Comparison of ENCODE assay signal across 8 mouse cellular contexts in genomic region chr10:126984189-126985004, GRCm38 (mm10). TPM values are rescaled to one million over a fixed set of nuclear protein-coding genes. Genes with fewer than 3 reads are reported as not detected.
DNase-seq lines count a peak whose midpoint lies in the region; ATAC-seq and TF ChIP-seq lines count a peak whose summit lies in the region.

No protein-coding gene starts in this region.

- DNase-seq in limb, embryonic 10.5 days (ENCODE audit: low spot score): no peak
- no peak for DNase-seq in urinary bladder, adult 2 months (ENCODE audit: low spot score)

- H3K27ac ChIP-seq in limb, embryonic 12.5 days: peak overlapping the region; percentile 32; the same call in 1 of the 2 replicates
- H3K27ac ChIP-seq in limb, embryonic 10.5 days: no peak overlapping the region
- H3K27ac ChIP-seq in brown adipose tissue, adult 24 weeks (replicated peaks; ENCODE audit: low read depth, low read length): peak overlapping the region; percentile 24
- peak overlapping the region; percentile 62 for H3K27ac ChIP-seq in forebrain, embryonic 16.5 days (ENCODE audit: low read length)
- H3K27ac ChIP-seq in intestine, postnatal 0 days (ENCODE audit: low read depth, low read length): peak overlapping the region; percentile 31
- peak overlapping the region; percentile 31; the same call in 1 of the 2 replicates for H3K27ac ChIP-seq in midbrain, embryonic 15.5 days

- no peak for TF ChIP-seq CTCF in intestine, postnatal 0 days (IDR thresholded peaks at IDR 0.05; ENCODE audit: low read depth)

- H3K4me2 ChIP-seq in limb, embryonic 12.5 days: peak overlapping the region; percentile 98
- H3K4me2 ChIP-seq in forebrain, embryonic 16.5 days (ENCODE audit: low read length): 0 out of 2 replicates have a peak overlapping the region, but pooled peaks have one; percentile 3
- peak overlapping the region; percentile 73 for H3K4me2 ChIP-seq in intestine, postnatal 0 days (replicated peaks; ENCODE audit: low read depth)
- peak overlapping the region; percentile 8; the same call in 1 of the 2 replicates for H3K4me2 ChIP-seq in midbrain, embryonic 15.5 days

- H3K9me3 ChIP-seq in limb, embryonic 12.5 days: no peaks in the 10 kb centered on the region
- H3K9me3 ChIP-seq in limb, embryonic 10.5 days (replicated peaks): no peaks in the 10 kb centered on the region
- no peaks in the 10 kb centered on the region for H3K9me3 ChIP-seq in forebrain, embryonic 16.5 days (ENCODE audit: control insufficient read depth, low read length)
- H3K9me3 ChIP-seq in intestine, postnatal 0 days (ENCODE audit: control insufficient read depth): no peaks in the 10 kb centered on the region
- no peaks in the 10 kb centered on the region for H3K9me3 ChIP-seq in midbrain, embryonic 15.5 days

- H3K36me3 ChIP-seq in limb, embryonic 12.5 days: peaks cover 39% of the 10 kb centered on the region
- H3K36me3 ChIP-seq in limb, embryonic 10.5 days: peaks cover 46% of the 10 kb centered on the region
- H3K36me3 ChIP-seq in forebrain, embryonic 16.5 days (ENCODE audit: control insufficient read depth, insufficient read depth): no peaks in the 10 kb centered on the region
- 0 out of 2 replicates have a peak, but pooled peaks cover 3% of the 10 kb centered on the region for H3K36me3 ChIP-seq in intestine, postnatal 0 days (ENCODE audit: control insufficient read depth, insufficient read depth)
- no peaks in the 10 kb centered on the region for H3K36me3 ChIP-seq in midbrain, embryonic 15.5 days (replicated peaks)

- no peaks in the 10 kb centered on the region for H3K27me3 ChIP-seq in limb, embryonic 12.5 days
- no peaks in the 10 kb centered on the region for H3K27me3 ChIP-seq in limb, embryonic 10.5 days (ENCODE audit: low read depth, poor library complexity, severe bottlenecking)
- no peaks in the 10 kb centered on the region for H3K27me3 ChIP-seq in forebrain, embryonic 16.5 days (replicated peaks; ENCODE audit: control insufficient read depth, insufficient read depth, low read length)
- H3K27me3 ChIP-seq in intestine, postnatal 0 days (replicated peaks; ENCODE audit: control insufficient read depth, insufficient read depth, low read length): no peaks in the 10 kb centered on the region
- H3K27me3 ChIP-seq in midbrain, embryonic 15.5 days (replicated peaks): no peaks in the 10 kb centered on the region

- ATAC-seq in limb, embryonic 12.5 days (ENCODE audit: insufficient number of reproducible peaks, insufficient read depth, low FRiP score, low TSS enrichment, low read depth): no peak
- no peak for ATAC-seq in forebrain, embryonic 16.5 days
- ATAC-seq in intestine, postnatal 0 days: no peak
- no peak for ATAC-seq in midbrain, embryonic 15.5 days (replicated peaks)
- no peak for ATAC-seq in megakaryocyte-erythroid progenitor cell, adult 5-6 weeks (replicated peaks; ENCODE audit: low FRiP score, low TSS enrichment, poor library complexity, severe bottlenecking)

- H3K4me3 ChIP-seq in limb, embryonic 12.5 days (replicated peaks): 0 out of 2 replicates have a peak overlapping the region, but pooled peaks have one; percentile 2
- H3K4me3 ChIP-seq in limb, embryonic 10.5 days: no peak overlapping the region
- peak overlapping the region; percentile 43 for H3K4me3 ChIP-seq in brown adipose tissue, adult 24 weeks (ENCODE audit: insufficient read depth, low read depth, low read length)
- H3K4me3 ChIP-seq in forebrain, embryonic 16.5 days (replicated peaks; ENCODE audit: low read length): no peak overlapping the region
- no peak overlapping the region for H3K4me3 ChIP-seq in intestine, postnatal 0 days (ENCODE audit: low read depth, low read length)
- H3K4me3 ChIP-seq in midbrain, embryonic 15.5 days: no peak overlapping the region

- H3K4me1 ChIP-seq in limb, embryonic 12.5 days (replicated peaks): peaks cover 92% of the 10 kb centered on the region
- H3K4me1 ChIP-seq in limb, embryonic 10.5 days: peaks cover 83% of the 10 kb centered on the region
- H3K4me1 ChIP-seq in brown adipose tissue, adult 24 weeks (ENCODE audit: control insufficient read depth, insufficient read depth, insufficient read length, low read length): peaks cover 65% of the 10 kb centered on the region
- peaks cover 74% of the 10 kb centered on the region for H3K4me1 ChIP-seq in forebrain, embryonic 16.5 days (replicated peaks; ENCODE audit: control insufficient read depth, insufficient read depth, low read length)
- H3K4me1 ChIP-seq in intestine, postnatal 0 days (replicated peaks; ENCODE audit: control insufficient read depth, insufficient read depth, low read length): peaks cover 38% of the 10 kb centered on the region
- peaks cover 85% of the 10 kb centered on the region for H3K4me1 ChIP-seq in midbrain, embryonic 15.5 days

- 55% methylated on average over 5 of the region's 5 CpGs for WGBS in limb, embryonic 12.5 days
- WGBS in limb, embryonic 10.5 days: 83% methylated on average over 5 of the region's 5 CpGs
- 14% methylated on average over 5 of the region's 5 CpGs for WGBS in forebrain, embryonic 16.5 days
- WGBS in intestine, postnatal 0 days: 22% methylated on average over 5 of the region's 5 CpGs
- 21% methylated on average over 5 of the region's 5 CpGs for WGBS in midbrain, embryonic 15.5 days

- 0 out of 2 replicates have a peak overlapping the region, but pooled peaks have one; percentile 4 for H3K9ac ChIP-seq in limb, embryonic 12.5 days (replicated peaks)
- no peak overlapping the region for H3K9ac ChIP-seq in forebrain, embryonic 16.5 days (replicated peaks; ENCODE audit: low read depth, low read length)
- H3K9ac ChIP-seq in intestine, postnatal 0 days (ENCODE audit: low read depth, low read length): no peak overlapping the region
- H3K9ac ChIP-seq in midbrain, embryonic 15.5 days: no peak overlapping the region

RNA-seq across cellular contexts. Expression of gene Ctdsp2, which starts 5.9 kb away (rescaled TPM):
- 74.6 and 89.2 TPM in 2 replicates for polyA plus RNA-seq in limb, embryonic 12.5 days (2016; fragmentation: Nextera tagmentation; extraction: Ambion mirVana)
- 45.9 and 59.0 TPM in 2 replicates for polyA plus RNA-seq in limb, embryonic 10.5 days (2016; fragmentation: Nextera tagmentation; extraction: Ambion mirVana)
- polyA plus RNA-seq in brown adipose tissue, adult 24 weeks (2012; ENCODE audit: insufficient read depth, insufficient read length, missing spikeins): 42.7 and 48.6 TPM in 2 replicates
- 22.9 and 27.6 TPM in 2 replicates for polyA plus RNA-seq in forebrain, embryonic 16.5 days (2015; fragmentation: Nextera tagmentation; extraction: Ambion mirVana)
- 43.1 and 46.7 TPM in 2 replicates for polyA plus RNA-seq in intestine, postnatal 0 days (2015; fragmentation: Nextera tagmentation; extraction: Ambion mirVana)
- 16.5 and 18.6 TPM in 2 replicates for polyA plus RNA-seq in midbrain, embryonic 15.5 days (2015; fragmentation: Nextera tagmentation; extraction: Ambion mirVana)
- polyA plus RNA-seq in urinary bladder, adult 2 months (2012; rRNA removed): 146 and 191 TPM in 2 replicates
- total RNA-seq in megakaryocyte-erythroid progenitor cell, adult 5-6 weeks (2014; fragmentation: Nextera tagmentation): 54.7 and 56.7 TPM in 2 replicates
- 18.3 and 24.7 TPM in 2 replicates for total RNA-seq in megakaryocyte-erythroid progenitor cell, adult 5-6 weeks (2017)

RNA-seq across cellular contexts. Expression of gene Avil, which starts 16.1 kb away (rescaled TPM):
- polyA plus RNA-seq in limb, embryonic 12.5 days (2016; fragmentation: Nextera tagmentation; extraction: Ambion mirVana): 0.15 and 1.1 TPM in 2 replicates
- 0.05 and 0.06 TPM in 2 replicates for polyA plus RNA-seq in limb, embryonic 10.5 days (2016; fragmentation: Nextera tagmentation; extraction: Ambion mirVana)
- polyA plus RNA-seq in brown adipose tissue, adult 24 weeks (2012; ENCODE audit: insufficient read depth, insufficient read length, missing spikeins): not detected in 2 replicates
- 0.15 and 0.40 TPM in 2 replicates for polyA plus RNA-seq in forebrain, embryonic 16.5 days (2015; fragmentation: Nextera tagmentation; extraction: Ambion mirVana)
- polyA plus RNA-seq in intestine, postnatal 0 days (2015; fragmentation: Nextera tagmentation; extraction: Ambion mirVana): 0.20 and 0.52 TPM in 2 replicates
- 2.2 and 3.2 TPM in 2 replicates for polyA plus RNA-seq in midbrain, embryonic 15.5 days (2015; fragmentation: Nextera tagmentation; extraction: Ambion mirVana)
- polyA plus RNA-seq in urinary bladder, adult 2 months (2012; rRNA removed): 0.28 and 0.53 TPM in 2 replicates
- not detected in 2 replicates for total RNA-seq in megakaryocyte-erythroid progenitor cell, adult 5-6 weeks (2014; fragmentation: Nextera tagmentation)
- total RNA-seq in megakaryocyte-erythroid progenitor cell, adult 5-6 weeks (2017): 0.38 TPM in 1 of 2 replicates, not detected in the other

RNA-seq across cellular contexts. Expression of gene Tsfm, which starts 46.2 kb away (rescaled TPM):
- 85.2 and 99.1 TPM in 2 replicates for polyA plus RNA-seq in limb, embryonic 12.5 days (2016; fragmentation: Nextera tagmentation; extraction: Ambion mirVana)
- polyA plus RNA-seq in limb, embryonic 10.5 days (2016; fragmentation: Nextera tagmentation; extraction: Ambion mirVana): 109 and 114 TPM in 2 replicates
- 67.3 and 73.2 TPM in 2 replicates for polyA plus RNA-seq in brown adipose tissue, adult 24 weeks (2012; ENCODE audit: insufficient read depth, insufficient read length, missing spikeins)
- polyA plus RNA-seq in forebrain, embryonic 16.5 days (2015; fragmentation: Nextera tagmentation; extraction: Ambion mirVana): 60.8 and 66.0 TPM in 2 replicates
- 42.4 and 43.7 TPM in 2 replicates for polyA plus RNA-seq in intestine, postnatal 0 days (2015; fragmentation: Nextera tagmentation; extraction: Ambion mirVana)
- polyA plus RNA-seq in midbrain, embryonic 15.5 days (2015; fragmentation: Nextera tagmentation; extraction: Ambion mirVana): 57.3 and 62.7 TPM in 2 replicates
- 29.5 and 36.9 TPM in 2 replicates for polyA plus RNA-seq in urinary bladder, adult 2 months (2012; rRNA removed)
- 41.6 and 61.2 TPM in 2 replicates for total RNA-seq in megakaryocyte-erythroid progenitor cell, adult 5-6 weeks (2014; fragmentation: Nextera tagmentation)
- 55.5 and 63.3 TPM in 2 replicates for total RNA-seq in megakaryocyte-erythroid progenitor cell, adult 5-6 weeks (2017)

RNA-seq across cellular contexts. Expression of gene Mettl1, which starts 56.8 kb away (rescaled TPM):
- 52.5 and 53.7 TPM in 2 replicates for polyA plus RNA-seq in limb, embryonic 12.5 days (2016; fragmentation: Nextera tagmentation; extraction: Ambion mirVana)
- 60.2 and 64.6 TPM in 2 replicates for polyA plus RNA-seq in limb, embryonic 10.5 days (2016; fragmentation: Nextera tagmentation; extraction: Ambion mirVana)
- polyA plus RNA-seq in brown adipose tissue, adult 24 weeks (2012; ENCODE audit: insufficient read depth, insufficient read length, missing spikeins): 6.0 and 10.4 TPM in 2 replicates
- 20.1 and 23.0 TPM in 2 replicates for polyA plus RNA-seq in forebrain, embryonic 16.5 days (2015; fragmentation: Nextera tagmentation; extraction: Ambion mirVana)
- polyA plus RNA-seq in intestine, postnatal 0 days (2015; fragmentation: Nextera tagmentation; extraction: Ambion mirVana): 19.8 and 22.1 TPM in 2 replicates
- polyA plus RNA-seq in midbrain, embryonic 15.5 days (2015; fragmentation: Nextera tagmentation; extraction: Ambion mirVana): 20.5 and 21.7 TPM in 2 replicates
- 26.9 and 33.6 TPM in 2 replicates for polyA plus RNA-seq in urinary bladder, adult 2 months (2012; rRNA removed)
- total RNA-seq in megakaryocyte-erythroid progenitor cell, adult 5-6 weeks (2014; fragmentation: Nextera tagmentation): 54.1 and 55.2 TPM in 2 replicates
- 24.6 and 25.3 TPM in 2 replicates for total RNA-seq in megakaryocyte-erythroid progenitor cell, adult 5-6 weeks (2017)

RNA-seq across cellular contexts. Expression of gene Eef1akmt3, which starts 56.9 kb away (rescaled TPM):
- polyA plus RNA-seq in limb, embryonic 12.5 days (2016; fragmentation: Nextera tagmentation; extraction: Ambion mirVana): 0.50 TPM in 2 replicates
- 0.33 and 0.34 TPM in 2 replicates for polyA plus RNA-seq in limb, embryonic 10.5 days (2016; fragmentation: Nextera tagmentation; extraction: Ambion mirVana)
- polyA plus RNA-seq in brown adipose tissue, adult 24 weeks (2012; ENCODE audit: insufficient read depth, insufficient read length, missing spikeins): not detected in 2 replicates
- 0.11 and 0.18 TPM in 2 replicates for polyA plus RNA-seq in forebrain, embryonic 16.5 days (2015; fragmentation: Nextera tagmentation; extraction: Ambion mirVana)
- polyA plus RNA-seq in intestine, postnatal 0 days (2015; fragmentation: Nextera tagmentation; extraction: Ambion mirVana): 0.16 and 0.17 TPM in 2 replicates
- polyA plus RNA-seq in midbrain, embryonic 15.5 days (2015; fragmentation: Nextera tagmentation; extraction: Ambion mirVana): 0.08 and 0.37 TPM in 2 replicates
- 0.78 and 1.1 TPM in 2 replicates for polyA plus RNA-seq in urinary bladder, adult 2 months (2012; rRNA removed)
- not detected in 2 replicates for total RNA-seq in megakaryocyte-erythroid progenitor cell, adult 5-6 weeks (2014; fragmentation: Nextera tagmentation)
- total RNA-seq in megakaryocyte-erythroid progenitor cell, adult 5-6 weeks (2017): 0.38 TPM in 1 of 2 replicates, not detected in the other

Comparison
In these comparisons a context has a peak if more than half of its experiments do, and no peak if none do; other contexts are left out.
1. H3K4me3 ChIP-seq: peak in limb, embryonic 12.5 days (single experiment) and brown adipose tissue, adult 24 weeks (single experiment); none in limb, embryonic 10.5 days (single experiment), forebrain, embryonic 16.5 days (single experiment), intestine, postnatal 0 days (single experiment) and midbrain, embryonic 15.5 days (single experiment).
2. H3K4me2 ChIP-seq: peak in every context shown above with its lines; median percentile 98 in limb, embryonic 12.5 days; 73 in intestine, postnatal 0 days; 8 in midbrain, embryonic 15.5 days; 3 in forebrain, embryonic 16.5 days.